ENCODE assay signal across 25 mouse cellular contexts in the genomic region with DNA sequence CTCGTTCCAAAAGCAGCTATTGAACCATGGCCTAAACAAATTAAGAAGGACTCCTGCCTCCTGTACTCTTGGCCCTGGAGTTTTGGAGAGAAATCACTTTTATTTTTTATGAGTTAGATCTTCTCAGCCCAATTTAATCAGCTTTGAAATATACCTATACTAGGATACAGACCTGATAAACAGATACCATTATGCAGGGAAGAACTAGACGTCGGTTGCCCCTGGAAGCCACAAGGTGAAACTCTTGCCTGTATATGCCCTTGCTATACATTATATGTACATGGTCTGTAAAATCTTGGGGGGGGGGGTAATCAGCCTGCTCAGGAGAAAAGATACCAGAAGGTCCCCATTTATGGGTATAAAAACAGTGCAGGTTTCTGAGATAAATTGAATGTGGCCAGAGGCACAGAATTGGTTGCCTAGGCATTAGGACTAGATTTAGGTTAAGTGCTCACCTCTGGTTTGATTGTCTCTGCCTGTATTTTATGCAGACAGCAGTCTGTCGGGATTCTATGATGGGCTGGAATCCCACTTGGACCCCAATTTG.
DNase-seq lines count a peak whose midpoint lies in the region; ATAC-seq lines count a peak whose summit lies in the region.
"Had no signal": no experiment of that assay in that cellular context is flagged by ENCODE, and none has a peak within 500 bp of the region (broad histone marks: within the 10 kb centered on the region; RNA-seq: fewer than 3 reads in every experiment).

No protein-coding gene starts in this region.

- peak overlapping the region; percentile 13 for H3K4me2 ChIP-seq in heart, embryonic 16.5 days (ENCODE audit: low read depth, low read length)
- no peak overlapping the region for H3K4me2 ChIP-seq in liver, embryonic 11.5 days
- no peak overlapping the region for H3K4me2 ChIP-seq in liver, embryonic 16.5 days (ENCODE audit: low read depth, low read length)
- H3K4me2 ChIP-seq: embryonic facial prominence, embryonic 12.5 days; forebrain, embryonic 15.5 days; limb, embryonic 15.5 days; midbrain, embryonic 12.5 days; neural tube, embryonic 12.5 days had no signal

- no peak for ATAC-seq in heart, embryonic 16.5 days (replicated peaks; ENCODE audit: extremely low read depth, insufficient read depth, low FRiP score)
- ATAC-seq in liver, embryonic 11.5 days (replicated peaks; ENCODE audit: low FRiP score): no peak
- ATAC-seq in liver, embryonic 16.5 days (ENCODE audit: low read depth): no peak
- ATAC-seq: forebrain, embryonic 15.5 days; hindbrain, embryonic 16.5 days had no signal

- peak overlapping the region; percentile 73 for H3K27ac ChIP-seq in heart, embryonic 10.5 days
- H3K27ac ChIP-seq in heart, embryonic 16.5 days (ENCODE audit: low read length): peak overlapping the region; percentile 69
- H3K27ac ChIP-seq in liver, embryonic 11.5 days (ENCODE audit: low read depth, low read length): peak overlapping the region; percentile 53
- H3K27ac ChIP-seq in liver, embryonic 16.5 days (ENCODE audit: low read length): peak overlapping the region; percentile 20; the same call in 1 of the 2 replicates
- H3K27ac ChIP-seq in forebrain, embryonic 10.5 days: no peak overlapping the region
- H3K27ac ChIP-seq: embryonic facial prominence, embryonic 12.5 days; forebrain, embryonic 15.5 days; gastrocnemius, adult 2 months; kidney, postnatal 0 days; limb, embryonic 10.5 days; limb, embryonic 15.5 days; midbrain, embryonic 12.5 days; neural tube, embryonic 12.5 days had no signal

- 74% methylated on average over 4 of the region's 4 CpGs for WGBS in heart, embryonic 10.5 days
- WGBS in heart, embryonic 16.5 days: 75% methylated on average over 4 of the region's 4 CpGs
- WGBS in liver, embryonic 11.5 days: 72% methylated on average over 4 of the region's 4 CpGs
- WGBS in liver, embryonic 16.5 days (ENCODE audit: insufficient replicate concordance): 41% methylated on average over 4 of the region's 4 CpGs
- 86% methylated on average over 4 of the region's 4 CpGs for WGBS in forebrain, embryonic 10.5 days

- peaks cover 20% of the 10 kb centered on the region for H3K4me1 ChIP-seq in heart, embryonic 10.5 days
- H3K4me1 ChIP-seq in heart, embryonic 16.5 days (ENCODE audit: control insufficient read depth, insufficient read depth, low read length): peaks cover 5% of the 10 kb centered on the region; the same call in 1 of the 2 replicates
- peaks cover 42% of the 10 kb centered on the region for H3K4me1 ChIP-seq in liver, embryonic 11.5 days (replicated peaks; ENCODE audit: control insufficient read depth, insufficient read depth, low read length)
- H3K4me1 ChIP-seq in liver, embryonic 16.5 days (ENCODE audit: control insufficient read depth, low read depth, low read length): peaks cover 52% of the 10 kb centered on the region
- H3K4me1 ChIP-seq in forebrain, embryonic 10.5 days: no peaks in the 10 kb centered on the region
- H3K4me1 ChIP-seq: embryonic facial prominence, embryonic 12.5 days; forebrain, embryonic 15.5 days; limb, embryonic 10.5 days; midbrain, embryonic 12.5 days; neural tube, embryonic 12.5 days had no signal

- no peaks in the 10 kb centered on the region for H3K36me3 ChIP-seq in heart, embryonic 10.5 days
- no peaks in the 10 kb centered on the region for H3K36me3 ChIP-seq in heart, embryonic 16.5 days (ENCODE audit: control insufficient read depth, insufficient read depth)
- no peaks in the 10 kb centered on the region for H3K36me3 ChIP-seq in liver, embryonic 11.5 days (ENCODE audit: control insufficient read depth, insufficient read depth, low read length)
- no peaks in the 10 kb centered on the region for H3K36me3 ChIP-seq in liver, embryonic 16.5 days (ENCODE audit: control insufficient read depth, insufficient read depth)
- no peaks in the 10 kb centered on the region for H3K36me3 ChIP-seq in forebrain, embryonic 10.5 days (replicated peaks)
- H3K36me3 ChIP-seq: embryonic facial prominence, embryonic 12.5 days; forebrain, embryonic 15.5 days; limb, embryonic 10.5 days; limb, embryonic 15.5 days; midbrain, embryonic 12.5 days; neural tube, embryonic 12.5 days had no signal

- peak overlapping the region; percentile 42; the same call in 1 of the 2 replicates for H3K9ac ChIP-seq in heart, embryonic 16.5 days (ENCODE audit: low read length)
- H3K9ac ChIP-seq in liver, embryonic 11.5 days (ENCODE audit: low read depth, low read length): no peak overlapping the region
- no peak overlapping the region for H3K9ac ChIP-seq in liver, embryonic 16.5 days (ENCODE audit: low read depth, low read length)
- H3K9ac ChIP-seq: embryonic facial prominence, embryonic 12.5 days; forebrain, embryonic 15.5 days; limb, embryonic 15.5 days; midbrain, embryonic 12.5 days; neural tube, embryonic 12.5 days had no signal

- DNase-seq in heart, embryonic 10.5 days (ENCODE audit: low spot score): no peak
- no peak for DNase-seq in heart, adult 8-10 months (ENCODE audit: low spot score)
- no peak for DNase-seq in heart, adult 18-20 months
- no peak for DNase-seq in liver, embryonic 11.5 days (ENCODE audit: low spot score)
- no peak for DNase-seq in forebrain, embryonic 10.5 days (ENCODE audit: extremely low spot score, low spot score)
- no peak for DNase-seq in B cell, adult 2 months
- DNase-seq: embryo, embryonic 11 days; gastrocnemius, adult 2 months; gastrocnemius, postnatal 36 days; right cerebral cortex, adult 18-20 months; thymus, adult 2 months; thymus, postnatal 36 days had no signal

- H3K9me3 ChIP-seq in heart, embryonic 10.5 days: no peaks in the 10 kb centered on the region
- H3K9me3 ChIP-seq in heart, embryonic 16.5 days (replicated peaks; ENCODE audit: control insufficient read depth, low read length): no peaks in the 10 kb centered on the region
- H3K9me3 ChIP-seq in liver, embryonic 11.5 days (ENCODE audit: control insufficient read depth, low read length): no peaks in the 10 kb centered on the region
- no peaks in the 10 kb centered on the region for H3K9me3 ChIP-seq in liver, embryonic 16.5 days (replicated peaks; ENCODE audit: control insufficient read depth, low read length)
- no peaks in the 10 kb centered on the region for H3K9me3 ChIP-seq in forebrain, embryonic 10.5 days
- H3K9me3 ChIP-seq: embryonic facial prominence, embryonic 12.5 days; forebrain, embryonic 15.5 days; limb, embryonic 10.5 days; limb, embryonic 15.5 days; megakaryocyte, embryonic 14.5 days; midbrain, embryonic 12.5 days; neural tube, embryonic 12.5 days had no signal

- no peak overlapping the region for H3K4me3 ChIP-seq in heart, embryonic 10.5 days
- H3K4me3 ChIP-seq in heart, embryonic 16.5 days (ENCODE audit: low read length): no peak overlapping the region
- no peak overlapping the region for H3K4me3 ChIP-seq in liver, embryonic 11.5 days (ENCODE audit: low read depth, low read length)
- H3K4me3 ChIP-seq in liver, embryonic 16.5 days (ENCODE audit: low read depth, low read length): no peak overlapping the region
- H3K4me3 ChIP-seq in forebrain, embryonic 10.5 days: no peak overlapping the region
- H3K4me3 ChIP-seq: embryonic facial prominence, embryonic 12.5 days; forebrain, embryonic 15.5 days; gastrocnemius, adult 2 months; heart, adult 2 months; limb, embryonic 10.5 days; limb, embryonic 15.5 days; megakaryocyte, embryonic 14.5 days; midbrain, embryonic 12.5 days; myocyte; neural tube, embryonic 12.5 days had no signal

- H3K27me3 ChIP-seq in heart, embryonic 10.5 days (ENCODE audit: insufficient read depth, poor library complexity, severe bottlenecking): no peaks in the 10 kb centered on the region
- no peaks in the 10 kb centered on the region for H3K27me3 ChIP-seq in heart, embryonic 16.5 days (ENCODE audit: control insufficient read depth, insufficient read depth, low read length)
- H3K27me3 ChIP-seq in liver, embryonic 11.5 days (replicated peaks; ENCODE audit: control insufficient read depth, insufficient read depth, low read length): no peaks in the 10 kb centered on the region
- no peaks in the 10 kb centered on the region for H3K27me3 ChIP-seq in liver, embryonic 16.5 days (ENCODE audit: control insufficient read depth, insufficient read depth, low read depth, low read length)
- no peaks in the 10 kb centered on the region for H3K27me3 ChIP-seq in forebrain, embryonic 10.5 days (ENCODE audit: poor library complexity, severe bottlenecking)
- H3K27me3 ChIP-seq: embryonic facial prominence, embryonic 12.5 days; forebrain, embryonic 15.5 days; limb, embryonic 15.5 days; megakaryocyte, embryonic 14.5 days; midbrain, embryonic 12.5 days; neural tube, embryonic 12.5 days had no signal
